In the genomic region with DNA sequence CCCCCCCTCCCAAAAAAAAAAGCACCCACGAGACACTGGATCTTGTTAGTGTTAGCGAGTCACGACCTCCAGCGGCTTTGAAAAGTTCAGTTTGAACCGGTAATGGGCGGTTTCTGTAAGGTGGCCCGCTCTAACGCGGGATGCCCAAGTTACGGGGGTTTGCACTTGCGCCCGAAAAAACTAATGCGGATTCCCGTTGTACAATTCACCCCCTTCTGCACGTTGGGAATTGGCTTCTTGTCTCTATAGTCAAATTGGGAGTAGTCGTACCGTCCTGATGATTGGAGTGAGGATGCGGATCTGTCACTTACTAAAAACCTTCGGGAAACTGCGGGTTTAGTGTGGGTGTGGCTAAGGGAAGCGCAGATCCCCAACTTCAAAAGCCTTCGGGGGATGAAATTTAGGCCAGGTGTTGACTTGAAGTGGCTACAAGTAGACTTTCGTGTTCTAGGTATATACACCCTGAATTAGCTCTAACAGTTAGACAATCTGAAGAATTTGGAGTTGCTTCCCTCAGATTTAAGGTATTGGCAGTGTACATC, we compare ENCODE assay signal across 8 mouse cellular contexts. TPM values are rescaled to one million over a fixed set of nuclear protein-coding genes. Genes with fewer than 3 reads are reported as not detected.
A peak's percentile ranks its signal among the peaks of the same experiment; 100 is the strongest.
DNase-seq lines count a peak whose midpoint lies in the region; ATAC-seq and TF ChIP-seq lines count a peak whose summit lies in the region.

No protein-coding gene starts in this region.

- peak overlapping the region; percentile 64 for H3K4me2 ChIP-seq in kidney, postnatal 0 days (ENCODE audit: low read length)
- H3K4me2 ChIP-seq in midbrain, postnatal 0 days (ENCODE audit: low read depth, low read length, poor library complexity, severe bottlenecking), result peak overlapping the region; percentile 88

- no peak; the same call in 1 of the 2 replicates for ATAC-seq in kidney, postnatal 0 days (replicated peaks; ENCODE audit: low FRiP score, low read depth)
- peak; percentile 66 for ATAC-seq in erythroid progenitor cell, adult 5-6 weeks (replicated peaks; ENCODE audit: low FRiP score, poor library complexity, severe bottlenecking)
- ATAC-seq in midbrain, postnatal 0 days (ENCODE audit: low FRiP score), result no peak

- H3K27ac ChIP-seq in kidney, postnatal 0 days, result peak overlapping the region; percentile 96; the same call in 1 of the 2 replicates
- H3K27ac ChIP-seq in midbrain, postnatal 0 days (ENCODE audit: low read depth, low read length), result peak overlapping the region; percentile 86

- H3K36me3 ChIP-seq in kidney, postnatal 0 days (ENCODE audit: insufficient read depth, low read length), result peaks cover 10% of the 10 kb centered on the region; the same call in 1 of the 2 replicates
- H3K36me3 ChIP-seq in midbrain, postnatal 0 days (ENCODE audit: insufficient read depth, low read length), result no peaks in the 10 kb centered on the region

- no peaks in the 10 kb centered on the region for H3K9me3 ChIP-seq in kidney, postnatal 0 days (replicated peaks; ENCODE audit: low read length)
- no peaks in the 10 kb centered on the region for H3K9me3 ChIP-seq in midbrain, postnatal 0 days (ENCODE audit: low read length)

- under 1% methylated on average over 23 of the region's 23 CpGs for WGBS in kidney, postnatal 0 days
- 3% methylated on average over 23 of the region's 23 CpGs for WGBS in large intestine, adult 2 months
- WGBS in midbrain, postnatal 0 days, result 2% methylated on average over 23 of the region's 23 CpGs

- intact Hi-C loops in gastrocnemius, postnatal 36 days (cut with DNase I), result no loop called here

- peak overlapping the region; percentile 86 for H3K9ac ChIP-seq in kidney, postnatal 0 days (ENCODE audit: low read depth, low read length)
- H3K9ac ChIP-seq in midbrain, postnatal 0 days (replicated peaks; ENCODE audit: low read length, poor library complexity, severe bottlenecking), result peak overlapping the region; percentile 95

- peak overlapping the region; percentile 89 for H3K4me3 ChIP-seq in kidney, postnatal 0 days (replicated peaks; ENCODE audit: low read depth, low read length)
- H3K4me3 ChIP-seq in midbrain, postnatal 0 days (ENCODE audit: low read depth, low read length), result peak overlapping the region; percentile 88

- no peak for TF ChIP-seq CTCF in kidney, postnatal 0 days (IDR thresholded peaks at IDR 0.05; ENCODE audit: low read depth)
- TF ChIP-seq CTCF in midbrain, postnatal 0 days (IDR thresholded peaks at IDR 0.05), result no peak

- no peaks in the 10 kb centered on the region for H3K4me1 ChIP-seq in kidney, postnatal 0 days (replicated peaks; ENCODE audit: insufficient read depth, low read length)
- no peaks in the 10 kb centered on the region for H3K4me1 ChIP-seq in midbrain, postnatal 0 days (ENCODE audit: insufficient read depth, low read length)

- no peaks in the 10 kb centered on the region for H3K27me3 ChIP-seq in kidney, postnatal 0 days (ENCODE audit: insufficient read depth, low read length)
- no peaks in the 10 kb centered on the region for H3K27me3 ChIP-seq in midbrain, postnatal 0 days (ENCODE audit: insufficient read depth, low read length)

- peak; percentile 38 for DNase-seq in kidney, postnatal 0 days (ENCODE audit: low spot score)
- DNase-seq in kidney, adult 9 months, result no peak
- peak; percentile 75 for DNase-seq in R1 (ENCODE audit: low read depth, low spot score)
- peak; percentile 22 for DNase-seq in large intestine, adult 2 months (ENCODE audit: low read depth, low spot score)
- DNase-seq in midbrain, postnatal 0 days (ENCODE audit: low spot score), result peak; percentile 26
- no peak for DNase-seq in gastrocnemius, postnatal 36 days
- DNase-seq in ovary, adult 18-20 months (ENCODE audit: low spot score), result no peak

RNA-seq across cellular contexts. Expression of a gene that starts 0.8 kb away (rescaled TPM):
- 80.5 and 87.9 TPM in 2 replicates for polyA plus RNA-seq in kidney, postnatal 0 days (2015; fragmentation: Nextera tagmentation; extraction: Ambion mirVana)
- total RNA-seq in erythroid progenitor cell, adult 5-6 weeks (2015; ENCODE audit: low replicate concordance), result 125 and 166 TPM in 2 replicates
- total RNA-seq in erythroid progenitor cell, adult 5-6 weeks (2017; ENCODE audit: low replicate concordance), result 59.0 and 65.5 TPM in 2 replicates
- 7.4 and 10.5 TPM in 2 replicates for polyA plus RNA-seq in large intestine, adult 2 months (2012; rRNA removed)
- 19.4 and 20.1 TPM in 2 replicates for total RNA-seq in midbrain, postnatal 0 days (2014; rRNA removed)
- polyA plus RNA-seq in midbrain, postnatal 0 days (2015; fragmentation: Nextera tagmentation; extraction: Ambion mirVana), result 53.3 and 53.8 TPM in 2 replicates
- 10 to 100 TPM; 14.7 to 14.8 TPM for total RNA-seq in gastrocnemius, postnatal 36 days (2021)

RNA-seq across cellular contexts. Expression of a gene that starts 17.2 kb away (rescaled TPM):
- 0.06 and 0.11 TPM in 2 replicates for polyA plus RNA-seq in kidney, postnatal 0 days (2015; fragmentation: Nextera tagmentation; extraction: Ambion mirVana)
- 2.1 TPM in 1 of 2 replicates, not detected in the other for total RNA-seq in erythroid progenitor cell, adult 5-6 weeks (2015; ENCODE audit: low replicate concordance)
- 1.5 and 2.5 TPM in 2 replicates for total RNA-seq in erythroid progenitor cell, adult 5-6 weeks (2017; ENCODE audit: low replicate concordance)
- polyA plus RNA-seq in large intestine, adult 2 months (2012; rRNA removed), result 0.41 and 0.67 TPM in 2 replicates
- total RNA-seq in midbrain, postnatal 0 days (2014; rRNA removed), result 0.09 and 0.44 TPM in 2 replicates
- 0.23 and 0.32 TPM in 2 replicates for polyA plus RNA-seq in midbrain, postnatal 0 days (2015; fragmentation: Nextera tagmentation; extraction: Ambion mirVana)
- not detected for total RNA-seq in gastrocnemius, postnatal 36 days (2021)

RNA-seq across cellular contexts. Expression of a gene that starts 41.2 kb away (rescaled TPM):
- polyA plus RNA-seq in kidney, postnatal 0 days (2015; fragmentation: Nextera tagmentation; extraction: Ambion mirVana), result not detected in 2 replicates
- total RNA-seq in erythroid progenitor cell, adult 5-6 weeks (2015; ENCODE audit: low replicate concordance), result not detected in 2 replicates
- total RNA-seq in erythroid progenitor cell, adult 5-6 weeks (2017; ENCODE audit: low replicate concordance), result not detected in 2 replicates
- 0.04 and 0.29 TPM in 2 replicates for polyA plus RNA-seq in large intestine, adult 2 months (2012; rRNA removed)
- total RNA-seq in midbrain, postnatal 0 days (2014; rRNA removed), result not detected in 2 replicates
- polyA plus RNA-seq in midbrain, postnatal 0 days (2015; fragmentation: Nextera tagmentation; extraction: Ambion mirVana), result not detected in 2 replicates
- not detected for total RNA-seq in gastrocnemius, postnatal 36 days (2021)

RNA-seq across cellular contexts. Expression of a gene that starts 48.2 kb away (rescaled TPM):
- polyA plus RNA-seq in kidney, postnatal 0 days (2015; fragmentation: Nextera tagmentation; extraction: Ambion mirVana), result 0.04 and 0.05 TPM in 2 replicates
- total RNA-seq in erythroid progenitor cell, adult 5-6 weeks (2015; ENCODE audit: low replicate concordance), result 3.2 and 5.0 TPM in 2 replicates
- 2.2 and 2.9 TPM in 2 replicates for total RNA-seq in erythroid progenitor cell, adult 5-6 weeks (2017; ENCODE audit: low replicate concordance)
- polyA plus RNA-seq in large intestine, adult 2 months (2012; rRNA removed), result 1.2 and 1.8 TPM in 2 replicates
- total RNA-seq in midbrain, postnatal 0 days (2014; rRNA removed), result 0.05 and 0.16 TPM in 2 replicates
- polyA plus RNA-seq in midbrain, postnatal 0 days (2015; fragmentation: Nextera tagmentation; extraction: Ambion mirVana), result 0.05 and 0.06 TPM in 2 replicates
- total RNA-seq in gastrocnemius, postnatal 36 days (2021), result 1 to 10 TPM in 1 of 2 experiments, not detected in 1; 1.1 TPM

Comparison
In these comparisons a context has a peak if more than half of its experiments do, and no peak if none do; other contexts are left out.
1. DNase-seq: peak in kidney, postnatal 0 days (single experiment), R1 (single experiment), large intestine, adult 2 months (single experiment) and midbrain, postnatal 0 days (single experiment); none in kidney, adult 9 months (single experiment), gastrocnemius, postnatal 36 days (0 of 2) and ovary, adult 18-20 months (single experiment).